Mouse (Mus musculus): ENCODE data around the gene Trim44. TPM values are rescaled to one million over a fixed set of nuclear protein-coding genes. Genes with fewer than 3 reads are reported as not detected.

Gene Trim44
- 69.4 and 70.8 TPM in 2 replicates for polyA plus RNA-seq (2015; fragmentation: Nextera tagmentation; extraction: Ambion mirVana)

GRCm38 (mm10) chr2:102407363-102408184, at the start of gene Trim44:
TSS of gene Trim44 (minus strand) at chr2:102407828.
- no peaks in the 10 kb centered on the region for H3K9me3 ChIP-seq
- no peak within 1 kb of the TSS for H3K9ac ChIP-seq
- WGBS: 32% methylated on average over 14 of the region's 14 CpGs
- peak within 1 kb of the TSS; percentile 19 for H3K27ac ChIP-seq
- peak; percentile 73 for ATAC-seq (replicated peaks)
- H3K4me1 ChIP-seq: peaks cover 15% of the 10 kb centered on the region
- no peaks in the 10 kb centered on the region for H3K36me3 ChIP-seq (replicated peaks)
- no peak within 1 kb of the TSS for H3K4me3 ChIP-seq
- H3K4me2 ChIP-seq: peak within 1 kb of the TSS; percentile 32
- H3K27me3 ChIP-seq (replicated peaks): no peaks in the 10 kb centered on the region; the same call in 1 of the 2 replicates

- no peak overlapping the region for H3K4me2 ChIP-seq
- ATAC-seq (replicated peaks): no peak
- no peaks in the 10 kb centered on the region for H3K9me3 ChIP-seq
- 95% methylated on average over 1 of the region's 1 CpGs for WGBS
- H3K4me3 ChIP-seq: no peak overlapping the region
- 0 out of 2 replicates have a peak, but pooled peaks cover 2% of the 10 kb centered on the region for H3K27me3 ChIP-seq (replicated peaks)
- no peak overlapping the region for H3K27ac ChIP-seq
- H3K9ac ChIP-seq: no peak overlapping the region
- peaks cover 15% of the 10 kb centered on the region for H3K4me1 ChIP-seq
- H3K36me3 ChIP-seq (replicated peaks): no peaks in the 10 kb centered on the region
Measured at GRCm38 (mm10) chr2:102455126-102455525, 47.5 kb upstream of the Trim44 start.

GRCm38 (mm10) chr2:102453447-102453846, 45.8 kb upstream of the Trim44 start:
- no peak overlapping the region for H3K27ac ChIP-seq
- 0 out of 2 replicates have a peak, but pooled peaks cover 2% of the 10 kb centered on the region for H3K27me3 ChIP-seq (replicated peaks)
- no peak overlapping the region for H3K4me2 ChIP-seq
- WGBS: 40% methylated on average over 3 of the region's 3 CpGs
- no peaks in the 10 kb centered on the region for H3K36me3 ChIP-seq (replicated peaks)
- H3K9ac ChIP-seq: no peak overlapping the region
- no peak overlapping the region for H3K4me3 ChIP-seq
- no peaks in the 10 kb centered on the region for H3K9me3 ChIP-seq
- peaks cover 23% of the 10 kb centered on the region for H3K4me1 ChIP-seq
- ATAC-seq (replicated peaks): no peak

DNA sequence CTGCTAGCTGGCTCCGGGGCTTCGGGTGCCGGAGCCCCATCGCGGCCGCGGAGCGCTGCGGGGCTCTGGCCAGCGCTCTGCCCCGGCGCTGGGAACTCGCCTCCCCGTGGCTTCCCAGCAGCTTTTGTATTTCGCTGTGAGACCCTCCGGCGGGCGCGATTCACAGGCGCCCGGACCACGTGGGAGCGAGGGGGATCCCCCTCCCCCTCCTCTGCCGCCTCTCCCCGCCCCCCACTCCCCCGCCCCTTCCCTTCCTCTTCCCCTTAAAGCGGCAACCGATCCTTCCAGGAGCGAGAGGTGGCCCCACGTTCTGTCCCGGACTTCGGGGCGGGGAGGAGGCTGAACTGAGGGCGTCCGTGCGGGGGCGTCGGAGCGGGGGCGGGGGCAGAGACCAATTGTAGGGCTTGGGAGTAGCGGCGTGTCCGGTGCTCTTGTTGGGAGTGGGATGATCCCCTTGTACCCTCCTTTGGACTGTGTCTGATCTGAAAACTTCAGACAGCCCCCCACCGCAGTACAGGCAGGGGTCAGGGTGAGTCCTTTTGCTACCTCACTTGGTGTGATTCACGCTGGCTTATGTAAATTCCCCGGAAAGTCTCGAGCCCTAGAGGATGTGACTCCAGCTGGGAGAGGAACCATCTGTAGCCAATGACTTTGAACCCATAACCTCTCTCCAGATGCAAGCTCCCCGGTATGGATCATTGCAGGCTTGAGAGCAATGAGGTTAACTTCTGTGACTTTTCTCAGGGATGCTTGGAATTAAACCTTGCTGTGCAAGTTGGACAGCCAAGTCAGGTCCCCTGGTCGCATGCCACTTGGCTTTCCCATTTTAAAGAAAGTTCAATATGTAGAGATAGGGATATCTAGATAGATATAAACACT, 44.3 kb upstream of the Trim44 start, which contains the start of gene Fjx1:
Gene Fjx1 (minus strand): TSS at position 829 of the 879 bp plus-strand sequence.
- peak within 1 kb of the TSS; percentile 65 for H3K4me3 ChIP-seq
- peaks cover 26% of the 10 kb centered on the region for H3K4me1 ChIP-seq
- peak; percentile 86 for ATAC-seq (replicated peaks)
- peak within 1 kb of the TSS; percentile 94 for H3K27ac ChIP-seq
- no peaks in the 10 kb centered on the region for H3K36me3 ChIP-seq (replicated peaks)
- under 1% methylated on average over 45 of the region's 49 CpGs for WGBS
- peak within 1 kb of the TSS; percentile 81 for H3K9ac ChIP-seq
- 0 out of 2 replicates have a peak, but pooled peaks cover 2% of the 10 kb centered on the region for H3K27me3 ChIP-seq (replicated peaks)
- no peaks in the 10 kb centered on the region for H3K9me3 ChIP-seq
- peak within 1 kb of the TSS; percentile 87 for H3K4me2 ChIP-seq

DNA sequence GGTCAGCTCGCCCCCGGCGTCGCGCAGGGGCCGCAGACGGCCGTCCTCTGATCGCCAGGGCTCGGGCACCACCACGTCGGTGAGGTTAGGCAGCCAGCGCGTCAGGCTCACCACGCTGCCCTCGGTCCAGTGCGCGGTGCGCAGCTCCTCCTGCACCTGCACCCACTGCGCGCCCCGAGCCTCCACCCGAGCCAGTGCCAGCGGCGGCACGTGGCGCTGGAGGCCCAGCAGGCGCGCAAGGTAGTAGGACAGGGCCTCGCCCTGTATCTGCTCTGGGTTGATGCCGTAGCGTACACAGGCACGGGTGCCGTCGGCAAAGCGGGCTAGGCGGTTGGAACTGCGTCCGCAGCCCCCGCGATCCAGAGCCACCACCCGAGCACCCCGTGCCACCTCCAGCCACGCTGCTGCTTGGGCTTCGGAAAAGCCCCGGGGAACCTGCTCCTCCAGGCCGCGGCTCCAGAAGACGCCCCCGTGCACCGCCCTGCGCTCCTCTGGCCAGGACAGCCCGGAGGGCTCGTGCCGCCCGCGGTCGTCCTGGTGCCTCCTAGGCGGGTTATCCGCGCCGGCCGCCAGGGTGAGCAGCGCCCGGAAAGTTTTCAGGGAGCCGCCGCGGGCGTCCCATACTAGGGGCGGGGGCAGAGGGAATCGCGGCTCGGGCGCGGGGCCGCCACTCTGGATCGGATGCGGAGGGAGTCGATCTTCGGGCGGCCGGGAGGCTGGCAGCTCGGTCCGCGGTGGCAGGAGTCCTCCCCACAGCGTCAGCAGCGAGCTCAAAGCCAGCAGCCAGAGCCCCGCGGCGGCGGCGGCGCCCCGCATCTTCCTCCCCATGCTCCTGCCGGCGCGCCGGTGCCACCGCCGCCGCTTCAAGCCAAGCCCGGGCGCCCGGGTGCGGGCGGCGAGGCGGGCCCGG, 43.4 kb upstream of the Trim44 start:
- Histone ChIP-seq H3K9ac (peak overlapping the region; percentile 81), H3K9me3 (no peaks in the 10 kb centered on the region), H3K36me3 (replicated peaks) (no peaks in the 10 kb centered on the region), H3K27me3 (replicated peaks) (0 out of 2 replicates have a peak, but pooled peaks cover 2% of the 10 kb centered on the region), H3K27ac (peak overlapping the region; percentile 94), H3K4me1 (peaks cover 26% of the 10 kb centered on the region), H3K4me2 (peak overlapping the region; percentile 87), H3K4me3 (peak overlapping the region; percentile 65)
- peak; percentile 65 for ATAC-seq (replicated peaks)
- WGBS: under 1% methylated on average over 106 of the region's 109 CpGs

DNA sequence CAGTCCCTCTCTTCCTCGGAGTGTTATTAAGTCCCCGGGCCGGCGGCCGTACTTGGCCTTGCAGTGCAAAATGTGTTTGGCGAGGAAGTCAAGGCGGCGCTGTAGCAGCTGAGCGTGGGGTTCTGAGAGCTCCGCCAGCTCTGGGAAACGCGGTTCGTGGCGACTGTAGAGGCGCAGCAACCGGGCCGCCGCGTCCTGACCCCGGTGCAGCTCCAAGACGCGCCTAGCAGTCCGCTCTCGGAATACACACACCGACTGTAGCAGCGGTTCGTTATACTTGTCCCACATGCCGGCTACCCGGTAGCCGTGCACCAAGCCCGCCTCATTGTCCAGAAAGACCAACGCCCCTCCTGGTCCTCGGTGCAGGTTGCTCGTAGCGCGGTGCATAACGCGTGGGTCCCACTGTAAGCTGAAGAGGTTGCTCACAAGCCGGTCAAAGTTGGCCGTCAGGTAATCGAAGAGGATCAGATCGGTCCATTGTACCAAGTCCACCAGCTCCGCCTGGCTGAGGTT, 42.7 kb upstream of the Trim44 start:
- no peaks in the 10 kb centered on the region for H3K9me3 ChIP-seq
- peak overlapping the region; percentile 81 for H3K9ac ChIP-seq
- ATAC-seq (replicated peaks): peak; percentile 35
- 0 out of 2 replicates have a peak, but pooled peaks cover 2% of the 10 kb centered on the region for H3K27me3 ChIP-seq (replicated peaks)
- under 1% methylated on average over 43 of the region's 43 CpGs for WGBS
- H3K4me1 ChIP-seq: peaks cover 26% of the 10 kb centered on the region
- peak overlapping the region; percentile 87 for H3K4me2 ChIP-seq
- peak overlapping the region; percentile 94 for H3K27ac ChIP-seq
- H3K4me3 ChIP-seq: peak overlapping the region; percentile 65
- H3K36me3 ChIP-seq (replicated peaks): no peaks in the 10 kb centered on the region

DNA sequence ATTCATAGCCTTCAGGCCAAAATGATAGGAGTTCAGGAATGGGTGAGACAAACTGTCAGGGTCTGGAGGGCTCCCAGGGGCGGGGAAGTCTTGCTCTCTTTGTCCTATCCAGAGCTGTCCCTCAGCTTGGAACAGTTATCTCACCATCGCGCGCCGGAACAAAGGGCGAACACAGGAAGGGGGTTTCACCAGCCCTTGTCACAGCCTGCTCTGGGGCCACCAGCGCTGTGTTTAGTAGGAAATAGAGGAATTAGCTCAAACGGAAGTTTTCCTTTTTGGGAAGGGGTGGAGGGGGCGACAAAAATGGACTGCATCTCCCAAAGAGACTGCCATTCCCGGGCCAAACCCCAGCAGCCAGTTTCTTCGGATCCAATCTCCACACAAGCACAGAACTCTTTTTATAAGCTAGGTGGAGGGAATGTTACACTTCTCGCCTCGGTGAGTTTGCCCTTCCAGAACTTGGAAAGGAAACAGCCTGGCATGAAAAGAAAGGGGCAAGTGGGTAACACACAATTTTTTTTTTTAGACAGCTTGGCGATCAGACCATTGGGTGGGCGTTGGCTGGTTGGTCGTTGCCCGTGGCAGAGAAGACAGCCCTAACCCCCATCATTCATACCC, 42.1 kb upstream of the Trim44 start:
- Histone ChIP-seq H3K4me3 (peak overlapping the region; percentile 65), H3K4me2 (peak overlapping the region; percentile 87), H3K27me3 (replicated peaks) (no peaks in the 10 kb centered on the region), H3K4me1 (peaks cover 26% of the 10 kb centered on the region), H3K36me3 (replicated peaks) (no peaks in the 10 kb centered on the region), H3K9me3 (no peaks in the 10 kb centered on the region), H3K9ac (peak overlapping the region; percentile 81), H3K27ac (peak overlapping the region; percentile 94)
- WGBS: under 1% methylated on average over 17 of the region's 17 CpGs
- peak; percentile 13; the same call in 1 of the 2 replicates for ATAC-seq (replicated peaks)

DNA sequence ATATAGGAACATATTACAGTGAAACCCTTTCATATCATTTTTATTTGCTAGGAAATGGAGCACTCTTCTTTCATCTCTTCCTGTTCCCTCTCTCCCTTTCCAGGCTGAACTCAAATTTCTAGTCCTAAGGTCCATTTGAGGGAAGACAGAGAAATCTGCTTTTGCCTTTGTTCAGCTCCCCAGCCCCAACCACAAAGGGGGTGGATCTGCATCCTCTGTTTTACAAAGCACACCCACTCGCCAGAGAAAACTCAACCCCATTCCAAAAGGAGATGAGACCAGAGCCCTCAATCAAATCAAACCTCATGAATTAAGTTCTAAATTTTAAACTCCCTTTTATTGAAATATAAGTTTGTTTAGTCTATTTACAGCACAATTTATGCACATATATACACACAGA, 41.4 kb upstream of the Trim44 start:
- peaks cover 26% of the 10 kb centered on the region for H3K4me1 ChIP-seq
- H3K9ac ChIP-seq: peak overlapping the region; percentile 33; the same call in 1 of the 2 replicates
- H3K36me3 ChIP-seq (replicated peaks): no peaks in the 10 kb centered on the region
- no peaks in the 10 kb centered on the region for H3K9me3 ChIP-seq
- 11% methylated on average over 1 of the region's 1 CpGs for WGBS
- ATAC-seq (replicated peaks): no peak
- peak overlapping the region; percentile 45 for H3K27ac ChIP-seq
- no peaks in the 10 kb centered on the region for H3K27me3 ChIP-seq (replicated peaks)
- H3K4me3 ChIP-seq: peak overlapping the region; percentile 65
- peak overlapping the region; percentile 87 for H3K4me2 ChIP-seq

GRCm38 (mm10) chr2:102447831-102448230, 40.2 kb upstream of the Trim44 start:
- Histone ChIP-seq H3K36me3 (replicated peaks) (no peaks in the 10 kb centered on the region), H3K9me3 (no peaks in the 10 kb centered on the region), H3K4me1 (peaks cover 26% of the 10 kb centered on the region), H3K4me3 (0 out of 2 replicates have a peak overlapping the region, but pooled peaks have one; percentile 65), H3K4me2 (peak overlapping the region; percentile 87), H3K27me3 (replicated peaks) (no peaks in the 10 kb centered on the region), H3K27ac (no peak overlapping the region), H3K9ac (no peak overlapping the region)
- WGBS: 85% methylated on average over 7 of the region's 7 CpGs
- no peak for ATAC-seq (replicated peaks)

DNA sequence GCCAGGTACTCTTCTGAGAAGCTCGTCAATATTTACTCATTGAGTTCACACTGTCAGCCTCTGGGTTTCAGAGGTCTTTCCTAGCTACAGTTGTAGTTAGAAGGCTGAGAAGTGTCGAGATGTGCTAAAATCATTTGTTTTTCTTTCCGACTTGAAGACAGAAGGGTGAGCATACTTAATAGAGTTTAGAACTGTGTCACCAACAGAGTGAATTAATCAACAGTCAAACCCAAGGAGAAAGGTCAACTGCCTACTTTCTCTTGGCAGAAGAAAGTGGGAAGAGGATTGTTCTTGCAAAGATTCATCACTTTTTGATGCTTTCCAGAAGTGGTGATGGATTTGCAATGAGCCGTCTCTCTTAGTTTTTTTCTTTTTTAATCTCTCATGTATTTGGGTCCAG, 39.2 kb upstream of the Trim44 start:
- Histone ChIP-seq H3K9me3 (no peaks in the 10 kb centered on the region), H3K4me3 (no peak overlapping the region), H3K4me2 (no peak overlapping the region), H3K9ac (no peak overlapping the region), H3K4me1 (peaks cover 20% of the 10 kb centered on the region), H3K27ac (no peak overlapping the region), H3K36me3 (replicated peaks) (no peaks in the 10 kb centered on the region), H3K27me3 (replicated peaks) (no peaks in the 10 kb centered on the region)
- 86% methylated on average over 4 of the region's 4 CpGs for WGBS
- ATAC-seq (replicated peaks): no peak

All from midbrain, embryonic 15.5 days (tissue).